Mouse (Mus musculus): ENCODE data around the gene Zbtb34.

DNA sequence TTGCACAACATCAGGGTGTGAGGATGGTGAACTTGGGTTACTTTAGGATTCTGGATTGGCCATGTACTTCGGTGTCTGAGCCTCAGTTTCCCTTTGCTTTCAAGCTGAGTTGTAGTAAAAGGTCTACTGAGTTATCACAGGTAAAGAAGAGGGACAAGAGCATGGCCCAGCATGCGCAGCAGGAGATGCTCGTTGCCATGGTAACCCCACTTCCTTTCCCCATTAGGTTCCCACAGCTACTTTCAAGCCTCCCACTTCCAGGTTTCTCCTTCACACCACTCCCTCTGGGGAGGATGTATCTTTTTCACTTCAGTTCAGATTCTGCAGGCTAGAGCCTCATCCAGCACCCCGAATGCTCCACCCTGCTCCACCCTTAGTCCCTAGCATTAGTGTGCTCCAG lies 9.8 kb upstream of the Zbtb34 start:
- TF ChIP-seq POLR2A (IDR thresholded peaks at IDR 0.05; ENCODE audit: borderline replicate concordance, insufficient read depth, low read length) (no peak), CTCF (IDR thresholded peaks at IDR 0.05; ENCODE audit: borderline replicate concordance, insufficient read depth, low read depth, low read length) (no peak)
